Mouse (Mus musculus) urinary bladder, adult 2 months (tissue): Measurements from ENCODE around the gene Csrp3. TPM values are rescaled to one million over a fixed set of nuclear protein-coding genes. Genes with fewer than 3 reads are reported as not detected.

Experiments used
- DNase-seq: peaks from one replicate; pipeline ENCODE4 v3.0.0; 2022; ENCODE audit warnings: low spot score
- polyA plus RNA-seq: library from polyadenylated mRNA; depleted of rRNA; stranded (reverse); fragments of >200 nt; gene quantifications from 2 replicates; pipeline ENCODE4 v1.2.3, GENCODE M21; 2012; rRNA removed

The Csrp3 gene
- polyA plus RNA-seq, result not detected in 2 replicates

- no peak for DNase-seq
Measured at GRCm38 (mm10) chr7:48847820-48848650, at the start of gene Csrp3. Csrp3 (minus strand) TSS chr7:48848033.

- no peak for DNase-seq
Measured at GRCm38 (mm10) chr7:48896051-48896450, 48.2 kb upstream of the Csrp3 start.

- no peak for DNase-seq
Measured at GRCm38 (mm10) chr7:48895475-48895874, 47.6 kb upstream of the Csrp3 start.

GRCm38 (mm10) chr7:48894763-48895162 lies 46.9 kb upstream of the Csrp3 start:
- DNase-seq, result no peak

- peak; percentile 38 for DNase-seq
Measured at GRCm38 (mm10) chr7:48894152-48894551, 46.3 kb upstream of the Csrp3 start.

GRCm38 (mm10) chr7:48893093-48893492 lies 45.3 kb upstream of the Csrp3 start:
- DNase-seq, result no peak

- no peak for DNase-seq
Measured at GRCm38 (mm10) chr7:48891029-48891428, 43.2 kb upstream of the Csrp3 start.

GRCm38 (mm10) chr7:48888751-48889150 lies 40.9 kb upstream of the Csrp3 start:
- DNase-seq, result no peak

GRCm38 (mm10) chr7:48887973-48888372 lies 40.1 kb upstream of the Csrp3 start:
- no peak for DNase-seq

- no peak for DNase-seq
Measured at GRCm38 (mm10) chr7:48884266-48884611, 36.4 kb upstream of the Csrp3 start.

- no peak for DNase-seq
Measured at GRCm38 (mm10) chr7:48883525-48884265, 35.9 kb upstream of the Csrp3 start.

GRCm38 (mm10) chr7:48881971-48882609 lies 34.3 kb upstream of the Csrp3 start:
- DNase-seq, result no peak

GRCm38 (mm10) chr7:48881486-48881885 lies 33.7 kb upstream of the Csrp3 start, which contains the start of gene E2f8:
E2f8 (minus strand) TSS chr7:48881596.
- peak; percentile 59 for DNase-seq

GRCm38 (mm10) chr7:48880591-48881481 lies 33.0 kb upstream of the Csrp3 start:
- peak; percentile 84 for DNase-seq

- DNase-seq, result no peak
Measured at GRCm38 (mm10) chr7:48879574-48879973, 31.7 kb upstream of the Csrp3 start.

GRCm38 (mm10) chr7:48877786-48878390 lies 30.1 kb upstream of the Csrp3 start:
- DNase-seq, result no peak

- no peak for DNase-seq
Measured at GRCm38 (mm10) chr7:48876526-48876925, 28.7 kb upstream of the Csrp3 start.

GRCm38 (mm10) chr7:48875096-48875495 lies 27.3 kb upstream of the Csrp3 start:
- DNase-seq, result no peak

- no peak for DNase-seq
Measured at GRCm38 (mm10) chr7:48871292-48871691, 23.5 kb upstream of the Csrp3 start.

- no peak for DNase-seq
Measured at GRCm38 (mm10) chr7:48870579-48871180, 22.8 kb upstream of the Csrp3 start.

GRCm38 (mm10) chr7:48870144-48870543 lies 22.3 kb upstream of the Csrp3 start:
- no peak for DNase-seq
